Mouse (Mus musculus): ENCODE measurements at regions not wholly inside any gene's neighbourhood (a gene's known extent, or its start where the extent isn't known, plus 50 kb on each side); places are given as distances from the start of the nearest gene placed in this dataset.

DNA sequence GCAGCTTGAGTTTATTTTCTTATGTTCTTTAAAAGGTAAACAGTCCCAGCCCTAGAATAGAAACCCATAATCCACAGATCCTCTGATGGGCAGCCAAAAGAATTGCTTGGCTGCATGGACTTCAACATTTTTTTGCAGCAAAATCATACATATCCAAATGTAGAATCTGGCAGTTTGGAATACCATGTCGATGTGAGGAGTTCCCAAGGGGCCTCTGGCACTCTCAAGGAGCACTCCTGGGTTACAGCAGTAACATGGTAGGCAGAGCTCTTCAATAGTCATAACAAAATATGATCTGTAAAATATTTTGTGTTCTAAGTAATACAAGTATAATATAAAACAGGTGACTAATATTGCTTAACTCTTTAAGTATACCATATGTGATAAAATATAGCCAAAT, 119.4 kb downstream of the Trim52 start:
- 41% methylated on average over 1 of the region's 1 CpGs for WGBS
- H3K27ac ChIP-seq (ENCODE audit: low read length) = no peak overlapping the region
- no peak for ATAC-seq (ENCODE audit: low read depth)

DNA sequence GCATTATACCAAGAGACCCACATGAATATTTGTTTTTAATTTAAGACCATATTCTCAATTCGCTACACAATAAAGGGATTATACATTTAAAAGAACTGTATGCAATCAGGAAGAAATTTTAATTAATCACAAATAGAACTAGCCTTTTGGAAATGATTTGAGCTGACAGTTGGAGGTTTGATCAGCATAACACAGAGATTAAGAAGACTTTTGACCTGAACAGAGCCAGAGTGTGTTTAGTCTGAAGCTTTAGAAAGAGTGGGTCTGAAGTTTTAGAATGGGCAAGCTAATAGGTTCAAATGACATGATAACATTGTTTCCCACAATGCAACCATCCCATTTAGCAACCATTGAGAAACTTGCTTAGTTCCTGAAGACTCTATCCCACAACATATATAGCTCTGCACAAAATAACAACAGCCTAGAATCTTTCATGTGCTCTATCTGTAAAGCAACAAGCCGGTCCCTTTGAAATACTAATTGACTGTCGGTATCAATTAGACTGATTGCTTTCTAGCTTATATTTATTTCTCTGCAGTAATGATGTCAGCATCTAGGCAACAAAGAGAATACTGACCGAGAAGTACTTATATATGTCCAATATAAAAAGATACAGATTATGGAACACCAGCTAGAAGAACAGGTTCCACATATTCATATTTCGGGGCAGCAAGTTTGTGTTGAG, 135.9 kb downstream of the Trim52 start:
- Histone ChIP-seq H3K27me3 (ENCODE audit: control insufficient read depth, insufficient read depth, low read depth, low read length) (no peaks in the 10 kb centered on the region), H3K27ac (ENCODE audit: low read length) (no peak overlapping the region), H3K4me1 (replicated peaks; ENCODE audit: control insufficient read depth, insufficient read depth, low read length) (no peaks in the 10 kb centered on the region), H3K9me3 (ENCODE audit: control insufficient read depth, low read length) (no peaks in the 10 kb centered on the region), H3K4me2 (ENCODE audit: low read depth, low read length) (no peak overlapping the region), H3K36me3 (ENCODE audit: control insufficient read depth, insufficient read depth, low read length) (no peaks in the 10 kb centered on the region), H3K9ac (ENCODE audit: low read length) (no peak overlapping the region), H3K4me3 (ENCODE audit: low read length) (no peak overlapping the region)
- 86% methylated on average over 5 of the region's 5 CpGs for WGBS
- no peak for ATAC-seq (ENCODE audit: low read depth)

More for the DNA sequence above, 119.4 kb downstream of the Trim52 start:
- Histone ChIP-seq H3K36me3 (ENCODE audit: control insufficient read depth, insufficient read depth, low read length) (no peaks in the 10 kb centered on the region), H3K27me3 (ENCODE audit: control insufficient read depth, insufficient read depth, low read depth, low read length) (no peaks in the 10 kb centered on the region), H3K4me2 (ENCODE audit: low read depth, low read length) (no peak overlapping the region), H3K4me3 (ENCODE audit: low read length) (no peak overlapping the region), H3K9me3 (ENCODE audit: control insufficient read depth, low read length) (no peaks in the 10 kb centered on the region), H3K4me1 (replicated peaks; ENCODE audit: control insufficient read depth, insufficient read depth, low read length) (no peaks in the 10 kb centered on the region), H3K9ac (ENCODE audit: low read length) (no peak overlapping the region)

DNA sequence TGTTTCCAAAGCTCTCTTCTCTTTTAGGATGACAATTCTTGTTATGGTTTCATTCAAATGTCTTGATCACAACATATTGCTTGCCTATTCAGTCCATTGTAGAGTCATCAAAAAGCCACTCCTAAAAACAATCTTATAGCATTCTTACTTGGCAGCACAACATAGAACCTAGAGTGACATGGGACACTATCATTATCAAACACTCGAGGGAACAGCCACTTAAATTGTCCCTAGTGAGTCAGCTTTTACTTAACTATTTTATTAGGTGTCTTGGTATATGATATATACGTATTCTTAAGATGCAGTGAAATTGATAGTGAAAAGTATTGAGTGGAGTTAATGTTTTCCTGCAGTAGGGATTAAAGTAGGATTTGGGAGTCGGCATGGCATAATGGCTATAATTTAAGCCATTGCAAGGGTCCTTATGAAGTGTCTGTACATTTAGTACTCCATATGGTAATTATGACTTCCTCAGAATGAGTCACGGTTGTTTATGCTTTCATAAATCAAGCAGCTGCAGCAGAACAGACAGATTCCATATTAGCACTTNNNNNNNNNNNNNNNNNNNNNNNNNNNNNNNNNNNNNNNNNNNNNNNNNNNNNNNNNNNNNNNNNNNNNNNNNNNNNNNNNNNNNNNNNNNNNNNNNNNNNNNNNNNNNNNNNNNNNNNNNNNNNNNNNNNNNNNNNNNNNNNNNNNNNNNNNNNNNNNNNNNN, 153.6 kb downstream of the Trim52 start:
- no peaks in the 10 kb centered on the region for H3K27me3 ChIP-seq (ENCODE audit: control insufficient read depth, insufficient read depth, low read depth, low read length)
- no peaks in the 10 kb centered on the region for H3K36me3 ChIP-seq (ENCODE audit: control insufficient read depth, insufficient read depth, low read length)
- no peaks in the 10 kb centered on the region for H3K4me1 ChIP-seq (replicated peaks; ENCODE audit: control insufficient read depth, insufficient read depth, low read length)
- H3K9ac ChIP-seq (ENCODE audit: low read length) = no peak overlapping the region
- peaks cover 3% of the 10 kb centered on the region; the same call in 1 of the 2 replicates for H3K9me3 ChIP-seq (ENCODE audit: control insufficient read depth, low read length)
- peak; percentile 79 for ATAC-seq (ENCODE audit: low read depth)
- H3K4me3 ChIP-seq (ENCODE audit: low read length) = no peak overlapping the region
- 32% methylated on average over 4 of the region's 4 CpGs for WGBS
- H3K4me2 ChIP-seq (ENCODE audit: low read depth, low read length) = no peak overlapping the region
- H3K27ac ChIP-seq (ENCODE audit: low read length) = no peak overlapping the region

DNA sequence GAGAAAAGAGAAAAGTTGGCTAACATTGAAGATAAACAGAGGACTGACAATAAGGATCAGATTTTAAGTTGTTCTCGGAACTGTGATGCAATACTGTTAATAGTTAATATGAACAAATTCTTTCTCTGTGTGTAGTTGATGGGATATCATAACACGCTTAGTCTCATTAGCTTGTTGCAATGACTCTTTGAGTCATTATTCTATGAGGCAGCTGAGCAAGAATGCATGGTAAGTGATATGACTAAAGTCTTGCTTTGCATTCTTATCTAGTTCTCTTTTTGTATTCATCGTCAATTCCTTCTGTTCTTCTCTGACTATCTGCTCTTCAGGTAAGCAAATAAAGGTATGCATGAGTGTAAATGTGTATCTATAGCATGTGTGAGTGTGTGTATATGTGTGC, 159.3 kb downstream of the Trim52 start:
- Histone ChIP-seq H3K4me1 (replicated peaks; ENCODE audit: control insufficient read depth, insufficient read depth, low read length) (no peaks in the 10 kb centered on the region), H3K27ac (ENCODE audit: low read length) (no peak overlapping the region), H3K27me3 (ENCODE audit: control insufficient read depth, insufficient read depth, low read depth, low read length) (no peaks in the 10 kb centered on the region), H3K4me2 (ENCODE audit: low read depth, low read length) (no peak overlapping the region), H3K9ac (ENCODE audit: low read length) (no peak overlapping the region), H3K4me3 (ENCODE audit: low read length) (no peak overlapping the region), H3K9me3 (ENCODE audit: control insufficient read depth, low read length) (no peaks in the 10 kb centered on the region), H3K36me3 (ENCODE audit: control insufficient read depth, insufficient read depth, low read length) (no peaks in the 10 kb centered on the region)
- no peak for ATAC-seq (ENCODE audit: low read depth)
- 79% methylated on average over 3 of the region's 3 CpGs for WGBS

DNA sequence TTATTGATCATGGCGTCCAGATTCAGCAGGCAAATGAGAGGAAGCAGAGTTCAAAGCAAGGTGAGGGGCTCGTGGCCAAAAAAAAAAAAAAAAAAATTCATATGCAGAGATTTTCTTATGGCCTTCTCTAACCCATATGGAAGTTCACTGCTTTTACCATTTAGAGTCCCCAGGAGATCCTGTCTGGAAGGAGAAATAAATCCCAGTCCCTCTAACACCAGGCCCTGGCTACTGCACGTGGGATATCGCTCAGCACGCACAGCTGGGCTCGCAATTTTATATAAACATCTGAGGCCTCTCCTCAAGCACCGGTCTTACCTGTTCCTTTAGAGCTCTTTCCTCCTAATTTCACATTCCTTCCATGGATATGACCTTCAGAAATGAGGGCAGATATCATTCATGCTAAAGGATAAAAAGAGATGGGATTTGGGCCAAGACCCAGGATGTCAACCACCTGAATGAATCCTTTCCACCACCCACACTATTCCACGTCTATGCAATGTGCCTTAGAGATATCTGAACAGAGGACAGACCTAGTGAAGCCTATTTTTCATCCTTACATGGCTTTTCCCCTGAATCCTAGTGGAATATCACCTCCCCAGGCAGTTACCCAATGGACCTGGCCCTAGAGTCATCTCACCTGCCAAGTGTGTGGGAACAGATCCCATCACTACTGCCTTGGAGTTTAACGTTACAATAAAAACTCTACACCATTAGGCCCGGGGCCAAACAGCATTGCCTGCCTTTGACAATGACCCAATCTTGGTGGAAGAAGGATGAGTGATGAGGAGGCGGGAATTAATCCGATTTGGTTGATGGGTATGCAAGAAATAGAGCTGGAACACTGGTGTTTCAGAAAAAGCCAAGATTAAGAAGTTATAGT, 161.9 kb downstream of the Trim52 start:
- Histone ChIP-seq H3K4me2 (ENCODE audit: low read depth, low read length) (no peak overlapping the region), H3K27me3 (ENCODE audit: control insufficient read depth, insufficient read depth, low read depth, low read length) (no peaks in the 10 kb centered on the region), H3K36me3 (ENCODE audit: control insufficient read depth, insufficient read depth, low read length) (no peaks in the 10 kb centered on the region), H3K4me3 (ENCODE audit: low read length) (no peak overlapping the region), H3K9me3 (ENCODE audit: control insufficient read depth, low read length) (no peaks in the 10 kb centered on the region), H3K9ac (ENCODE audit: low read length) (no peak overlapping the region), H3K4me1 (replicated peaks; ENCODE audit: control insufficient read depth, insufficient read depth, low read length) (no peaks in the 10 kb centered on the region), H3K27ac (ENCODE audit: low read length) (no peak overlapping the region)
- 69% methylated on average over 12 of the region's 12 CpGs for WGBS
- ATAC-seq (ENCODE audit: low read depth) = no peak

DNA sequence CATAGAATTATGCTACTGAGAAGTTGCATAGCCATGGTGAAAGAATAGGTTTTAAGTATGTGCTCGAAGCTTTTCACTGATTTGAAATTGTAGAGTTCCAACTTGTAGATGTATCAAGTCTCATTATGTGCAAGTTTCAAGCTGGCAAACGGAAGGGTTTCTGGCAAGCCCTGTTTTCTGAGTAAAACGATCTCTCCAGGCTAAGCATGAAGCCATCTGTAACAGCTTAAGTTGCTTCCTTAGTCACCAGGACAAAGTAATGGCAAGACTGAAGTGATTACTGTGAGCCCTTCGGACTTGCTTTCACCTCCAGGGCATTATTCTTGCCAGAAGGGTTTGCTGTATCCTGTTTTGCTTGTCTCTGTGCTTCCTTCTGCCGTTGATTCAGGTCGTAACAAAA, 163.7 kb downstream of the Trim52 start:
- WGBS = 64% methylated on average over 6 of the region's 6 CpGs
- Histone ChIP-seq H3K27me3 (ENCODE audit: control insufficient read depth, insufficient read depth, low read depth, low read length) (no peaks in the 10 kb centered on the region), H3K4me1 (replicated peaks; ENCODE audit: control insufficient read depth, insufficient read depth, low read length) (no peaks in the 10 kb centered on the region), H3K27ac (ENCODE audit: low read length) (no peak overlapping the region), H3K4me3 (ENCODE audit: low read length) (no peak overlapping the region), H3K9me3 (ENCODE audit: control insufficient read depth, low read length) (no peaks in the 10 kb centered on the region), H3K36me3 (ENCODE audit: control insufficient read depth, insufficient read depth, low read length) (no peaks in the 10 kb centered on the region), H3K4me2 (ENCODE audit: low read depth, low read length) (no peak overlapping the region), H3K9ac (ENCODE audit: low read length) (no peak overlapping the region)
- ATAC-seq (ENCODE audit: low read depth) = no peak

DNA sequence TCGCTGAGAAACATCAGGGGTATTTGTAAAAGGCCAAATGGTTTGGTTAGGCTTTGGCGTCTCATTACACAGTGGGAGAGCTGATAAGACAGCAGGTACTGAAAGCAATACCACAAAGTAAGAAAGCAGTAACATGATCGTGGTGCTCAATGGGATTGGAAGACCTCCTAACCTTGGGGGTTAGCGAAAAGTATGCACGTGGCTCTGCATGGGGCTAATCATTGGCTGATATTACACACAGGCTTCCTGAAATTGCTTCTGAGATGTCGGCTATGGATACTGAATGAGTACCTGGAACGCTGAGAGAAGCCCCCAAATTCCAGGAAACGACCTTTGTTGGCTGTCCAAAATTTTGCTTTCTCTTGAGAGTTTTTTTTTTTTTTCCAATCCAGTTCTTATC, 207.6 kb downstream of the Trim52 start:
- Histone ChIP-seq H3K9ac (ENCODE audit: low read length) (no peak overlapping the region), H3K36me3 (ENCODE audit: control insufficient read depth, insufficient read depth, low read length) (no peaks in the 10 kb centered on the region), H3K27me3 (ENCODE audit: control insufficient read depth, insufficient read depth, low read depth, low read length) (no peaks in the 10 kb centered on the region), H3K4me3 (ENCODE audit: low read length) (no peak overlapping the region), H3K4me2 (ENCODE audit: low read depth, low read length) (no peak overlapping the region), H3K27ac (ENCODE audit: low read length) (no peak overlapping the region), H3K4me1 (replicated peaks; ENCODE audit: control insufficient read depth, insufficient read depth, low read length) (no peaks in the 10 kb centered on the region), H3K9me3 (ENCODE audit: control insufficient read depth, low read length) (no peaks in the 10 kb centered on the region)
- 35% methylated on average over 8 of the region's 8 CpGs for WGBS
- no peak for ATAC-seq (ENCODE audit: low read depth)

DNA sequence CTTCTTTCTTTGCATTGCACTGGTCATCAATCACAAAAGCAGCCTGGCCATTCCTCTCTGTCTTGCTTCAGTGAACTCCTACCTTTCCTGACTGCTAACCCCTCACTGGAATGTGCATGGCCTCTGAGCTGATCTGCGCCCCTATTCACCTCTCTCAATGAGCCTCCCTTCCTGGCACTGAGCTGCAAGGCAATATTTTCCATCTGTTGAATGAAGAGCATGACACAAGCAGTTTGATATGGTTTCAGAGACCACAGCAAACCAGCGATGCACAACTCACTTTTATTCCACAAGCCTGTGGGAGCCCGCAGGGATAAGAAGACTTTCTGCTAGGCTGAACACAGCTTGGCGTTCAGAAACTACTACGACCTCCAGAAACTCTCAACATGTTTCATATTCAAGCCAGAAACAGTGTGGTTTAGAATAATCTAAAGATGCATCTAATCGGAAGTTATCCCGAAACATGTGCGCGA, 208.1 kb downstream of the Trim52 start:
- Histone ChIP-seq H3K4me2 (ENCODE audit: low read depth, low read length) (no peak overlapping the region), H3K4me3 (ENCODE audit: low read length) (no peak overlapping the region), H3K9ac (ENCODE audit: low read length) (no peak overlapping the region), H3K36me3 (ENCODE audit: control insufficient read depth, insufficient read depth, low read length) (no peaks in the 10 kb centered on the region), H3K27ac (ENCODE audit: low read length) (no peak overlapping the region), H3K4me1 (replicated peaks; ENCODE audit: control insufficient read depth, insufficient read depth, low read length) (no peaks in the 10 kb centered on the region), H3K27me3 (ENCODE audit: control insufficient read depth, insufficient read depth, low read depth, low read length) (no peaks in the 10 kb centered on the region), H3K9me3 (ENCODE audit: control insufficient read depth, low read length) (no peaks in the 10 kb centered on the region)
- 64% methylated on average over 9 of the region's 9 CpGs for WGBS
- no peak for ATAC-seq (ENCODE audit: low read depth)

DNA sequence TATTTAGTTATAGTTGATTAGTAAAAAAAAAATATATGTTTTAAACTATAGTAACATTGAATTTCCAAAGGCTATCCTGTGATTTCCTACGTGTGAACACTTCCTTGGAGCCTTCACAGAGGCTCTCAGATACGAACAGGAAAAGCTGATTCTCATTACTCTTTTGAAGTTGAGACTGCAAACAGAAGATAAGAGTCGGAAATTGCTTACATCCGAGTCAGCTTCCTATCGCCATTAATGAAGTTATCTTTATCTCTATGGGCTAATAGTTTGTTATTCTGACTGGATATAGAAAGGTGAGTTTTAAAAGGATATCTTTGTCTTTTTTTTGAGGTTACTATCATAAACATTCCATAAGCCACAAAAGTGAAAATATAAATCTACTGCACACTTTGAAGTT, 212.8 kb downstream of the Trim52 start:
- no peak for ATAC-seq (ENCODE audit: low read depth)
- no peak overlapping the region for H3K9ac ChIP-seq (ENCODE audit: low read length)
- H3K27ac ChIP-seq (ENCODE audit: low read length) = no peak overlapping the region
- H3K4me3 ChIP-seq (ENCODE audit: low read length) = no peak overlapping the region
- no peaks in the 10 kb centered on the region for H3K4me1 ChIP-seq (replicated peaks; ENCODE audit: control insufficient read depth, insufficient read depth, low read length)
- no peak overlapping the region for H3K4me2 ChIP-seq (ENCODE audit: low read depth, low read length)
- 5% methylated on average over 5 of the region's 5 CpGs for WGBS
- no peaks in the 10 kb centered on the region for H3K27me3 ChIP-seq (ENCODE audit: control insufficient read depth, insufficient read depth, low read depth, low read length)
- no peaks in the 10 kb centered on the region for H3K9me3 ChIP-seq (ENCODE audit: control insufficient read depth, low read length)
- no peaks in the 10 kb centered on the region for H3K36me3 ChIP-seq (ENCODE audit: control insufficient read depth, insufficient read depth, low read length)
